Mouse (Mus musculus) adrenal gland, adult (tissue): ENCODE data around the gene 2410131K14Rik.

Source experiments
- DNase-seq, 2 experiments: peaks; one replicate each; pipeline ENCODE4 v3.0.0; 2022 to 2023; ENCODE audit warnings: low spot score in 1 of 2; ENCODE audit not compliant: inconsistent age in 2 of 2

2410131K14Rik gene

DNA sequence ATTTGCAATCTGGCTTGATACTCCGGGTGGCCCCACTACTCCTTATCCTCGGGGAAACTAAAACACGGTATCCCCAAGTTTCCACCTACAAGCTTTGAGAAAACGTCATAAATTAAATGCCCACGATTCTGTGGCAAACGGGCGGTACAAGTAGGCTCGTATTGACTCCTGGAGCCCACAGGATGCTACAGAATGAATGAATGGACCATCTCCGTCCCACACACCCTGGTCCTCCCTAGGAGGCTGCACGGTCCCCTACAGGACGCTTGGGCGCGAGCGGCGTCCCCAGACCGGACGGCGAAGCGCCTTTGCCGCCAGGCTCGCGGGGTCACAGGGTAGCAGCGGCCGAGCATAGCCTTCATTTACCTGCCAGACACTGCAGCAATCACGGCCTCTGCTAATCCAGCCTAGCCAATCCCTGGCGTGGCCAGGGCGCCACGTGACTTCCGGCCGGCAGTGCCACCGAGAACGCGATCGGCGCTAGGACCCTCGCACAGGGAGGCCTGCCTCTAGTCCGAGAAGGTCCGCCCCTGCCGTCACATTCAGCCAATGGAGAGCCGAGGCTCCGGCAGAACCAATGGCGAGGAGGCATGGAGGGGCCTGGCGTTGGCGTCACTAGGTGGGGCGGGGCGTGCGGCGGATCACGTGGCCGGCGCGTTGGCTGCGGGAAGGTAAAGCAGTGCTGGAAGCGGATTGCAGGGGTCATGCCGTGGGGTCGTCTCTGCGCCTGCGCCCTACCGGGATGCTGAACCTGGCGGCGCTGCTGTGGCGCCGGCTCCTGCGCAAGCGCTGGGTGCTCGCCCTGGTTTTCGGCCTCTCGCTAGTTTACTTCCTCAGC lies at the start of gene 2410131K14Rik, which contains the start of gene Rnft2:
Gene 2410131K14Rik (plus strand): TSS at position 622 of the 838 bp plus-strand sequence.
Gene Rnft2 (minus strand): TSS at position 511 of the 838 bp plus-strand sequence.
- peak; percentile 99 to 100 for DNase-seq

DNA sequence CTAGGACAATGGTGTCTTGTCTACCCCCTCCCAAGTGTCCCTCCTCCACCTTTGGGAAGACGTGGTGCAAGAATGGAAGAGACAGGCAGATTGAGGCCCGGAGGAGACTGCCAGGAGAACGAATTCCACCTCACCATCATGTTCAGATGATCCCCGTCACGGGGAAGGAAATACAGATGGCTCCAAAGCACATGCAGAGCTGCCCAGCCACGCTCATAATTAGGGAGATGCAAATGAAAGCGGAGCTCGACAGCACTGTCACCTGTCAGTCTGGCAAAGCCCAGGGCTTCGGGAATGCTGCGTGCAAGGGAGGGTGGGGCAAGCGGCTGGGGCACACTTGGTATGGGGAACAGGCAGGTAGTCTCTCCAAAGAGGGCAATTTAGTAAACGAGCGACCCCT lies 47.6 kb upstream of the 2410131K14Rik start:
- no peak for DNase-seq

DNA sequence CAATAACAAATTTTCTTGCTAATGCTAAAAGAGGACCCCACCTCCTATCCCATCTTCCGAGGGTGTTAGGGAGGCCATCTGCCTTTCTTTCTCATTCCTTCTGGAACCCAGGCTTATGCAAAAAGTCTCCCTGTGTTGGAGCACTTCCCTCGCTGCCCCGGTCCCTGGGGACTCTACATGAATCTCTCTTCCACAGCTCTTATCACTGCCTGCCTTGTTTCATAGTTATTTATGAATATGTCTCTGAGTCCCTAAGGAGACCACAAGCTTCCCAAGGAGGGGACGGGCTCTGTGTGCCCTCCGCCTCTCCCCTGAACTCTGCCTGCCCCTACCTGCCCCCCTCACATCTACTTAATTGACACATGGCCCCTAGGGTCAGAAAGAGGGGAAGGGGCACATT lies 45.4 kb upstream of the 2410131K14Rik start:
- DNase-seq, result no peak

DNA sequence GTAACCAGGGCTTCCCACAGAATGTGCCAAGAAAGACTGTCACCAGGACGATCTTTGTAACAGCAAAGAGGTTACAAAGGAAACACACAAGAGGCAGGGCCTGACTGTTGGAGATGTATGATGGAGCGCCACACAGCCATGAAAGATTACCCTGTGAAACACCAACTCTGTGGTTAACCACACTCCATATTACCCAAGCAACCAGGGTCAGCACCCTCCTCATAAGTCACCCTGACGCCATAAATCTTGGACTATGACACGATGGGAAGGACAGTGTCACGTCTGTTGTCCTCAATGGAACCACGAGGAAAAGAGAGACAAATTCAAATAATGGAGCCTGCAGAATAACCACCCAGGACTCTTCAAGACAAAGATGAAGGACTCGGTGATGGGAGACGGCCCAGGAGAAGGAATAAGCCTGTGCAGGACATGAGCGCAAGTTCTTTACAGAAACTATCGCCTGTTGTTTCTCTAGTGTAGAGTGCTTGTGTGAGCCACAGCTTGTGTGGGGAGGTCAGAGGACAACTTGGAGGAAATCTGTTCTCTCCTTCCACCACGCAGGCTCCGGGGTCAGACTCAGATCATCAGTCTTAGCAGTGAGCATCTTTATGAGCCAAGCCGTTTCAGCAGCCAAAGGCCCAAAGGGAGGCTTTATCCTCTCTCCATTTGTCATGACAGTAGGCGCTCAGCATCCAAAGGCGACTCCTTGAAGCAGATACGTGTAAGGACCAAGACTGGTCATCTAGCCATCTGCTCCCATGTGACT lies 40.2 kb upstream of the 2410131K14Rik start:
- no peak for DNase-seq

DNA sequence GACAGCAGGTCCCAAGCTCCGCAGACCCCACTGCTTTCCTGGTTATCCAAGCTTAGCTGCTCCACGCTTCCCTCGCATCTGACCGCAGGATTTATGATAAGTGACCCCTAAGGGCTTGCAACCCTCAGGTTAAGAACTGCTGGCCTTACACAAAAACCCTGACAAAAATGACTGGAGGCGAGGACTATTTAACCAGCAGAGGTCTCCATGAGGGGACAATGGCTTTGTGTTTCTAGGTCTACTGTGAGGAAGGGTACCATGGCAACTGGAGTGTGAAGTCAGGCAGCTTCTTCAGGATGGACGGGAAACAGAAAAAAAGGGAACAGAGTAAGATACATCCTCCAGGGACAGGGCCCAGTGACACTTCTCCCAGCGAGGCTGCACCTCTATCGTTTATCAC lies 39.2 kb upstream of the 2410131K14Rik start:
- DNase-seq, result no peak

DNA sequence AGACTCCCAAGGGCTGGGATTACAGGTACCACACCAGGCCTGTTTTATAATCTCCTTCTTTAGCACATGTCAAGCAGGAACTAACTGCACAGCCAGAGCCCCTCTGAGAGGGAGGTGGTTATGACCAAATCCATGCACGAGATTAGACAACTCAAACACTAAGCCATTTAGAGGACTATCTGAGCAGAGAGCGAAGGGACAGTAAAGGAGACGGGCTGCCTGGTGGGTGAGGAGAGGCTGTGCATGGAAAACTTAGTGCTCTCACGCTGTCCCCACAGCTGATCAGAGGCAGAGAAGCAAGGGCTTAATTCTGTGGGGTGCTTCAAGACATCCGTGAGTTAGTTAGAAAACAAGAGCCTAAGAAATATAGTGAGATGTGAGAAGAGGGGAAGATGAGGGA lies 31.0 kb upstream of the 2410131K14Rik start:
- no peak for DNase-seq

DNA sequence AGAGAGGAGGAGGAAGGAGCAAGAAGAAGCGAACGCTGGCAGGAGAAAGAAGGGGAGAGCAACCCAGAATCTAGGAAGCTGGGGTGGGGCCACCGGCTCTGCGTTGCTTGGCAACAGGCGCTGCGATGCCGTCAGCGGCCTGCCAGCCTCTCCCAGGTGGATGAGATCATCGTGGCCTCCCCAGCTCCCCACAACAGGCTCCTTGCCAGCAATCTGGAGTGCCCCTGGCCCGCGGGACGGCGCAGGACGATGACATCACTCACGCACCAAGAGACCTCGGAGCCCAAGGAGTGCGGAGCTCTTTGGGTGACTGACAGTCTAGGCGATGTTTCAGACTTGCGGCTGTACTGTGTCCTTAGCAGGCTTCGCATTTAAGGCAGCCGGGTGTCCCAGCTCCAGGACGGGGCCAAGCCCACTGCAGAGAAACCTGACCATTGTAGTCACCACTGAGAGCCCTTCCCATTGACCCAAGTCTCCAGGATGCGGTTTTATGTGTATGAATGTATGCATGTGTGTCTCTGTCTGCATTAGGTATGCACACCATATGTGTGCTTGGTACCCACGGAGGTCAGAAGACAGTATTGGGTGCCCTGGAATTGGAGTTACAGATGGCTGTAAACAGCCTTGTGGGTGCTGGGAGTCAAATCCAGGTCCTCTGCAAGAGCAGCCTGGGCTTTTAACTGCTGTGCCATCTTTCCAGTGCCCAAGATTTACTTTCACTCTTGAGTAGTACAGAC lies 30.4 kb upstream of the 2410131K14Rik start:
- DNase-seq, result peak; percentile 90 to 93

DNA sequence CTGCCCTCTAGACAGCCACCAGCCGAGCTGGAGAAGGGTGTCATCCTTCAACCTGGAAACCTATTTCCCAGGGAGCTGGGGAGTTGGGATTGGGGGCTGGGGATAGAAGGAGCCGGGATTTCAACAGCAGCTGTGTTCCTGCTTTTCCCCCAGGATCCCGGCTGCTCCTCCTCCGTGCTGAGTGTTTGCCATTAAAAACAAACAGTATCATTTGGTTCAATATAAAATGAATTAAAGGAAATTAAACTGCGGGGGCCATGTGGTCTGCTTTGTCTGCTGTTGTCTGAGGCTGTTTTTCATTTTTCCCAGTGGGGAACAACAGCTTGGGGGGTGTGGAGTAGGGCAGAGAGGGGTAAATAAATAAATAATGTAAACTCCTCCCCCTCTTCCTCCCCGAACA lies 27.6 kb upstream of the 2410131K14Rik start:
- DNase-seq, result no peak

DNA sequence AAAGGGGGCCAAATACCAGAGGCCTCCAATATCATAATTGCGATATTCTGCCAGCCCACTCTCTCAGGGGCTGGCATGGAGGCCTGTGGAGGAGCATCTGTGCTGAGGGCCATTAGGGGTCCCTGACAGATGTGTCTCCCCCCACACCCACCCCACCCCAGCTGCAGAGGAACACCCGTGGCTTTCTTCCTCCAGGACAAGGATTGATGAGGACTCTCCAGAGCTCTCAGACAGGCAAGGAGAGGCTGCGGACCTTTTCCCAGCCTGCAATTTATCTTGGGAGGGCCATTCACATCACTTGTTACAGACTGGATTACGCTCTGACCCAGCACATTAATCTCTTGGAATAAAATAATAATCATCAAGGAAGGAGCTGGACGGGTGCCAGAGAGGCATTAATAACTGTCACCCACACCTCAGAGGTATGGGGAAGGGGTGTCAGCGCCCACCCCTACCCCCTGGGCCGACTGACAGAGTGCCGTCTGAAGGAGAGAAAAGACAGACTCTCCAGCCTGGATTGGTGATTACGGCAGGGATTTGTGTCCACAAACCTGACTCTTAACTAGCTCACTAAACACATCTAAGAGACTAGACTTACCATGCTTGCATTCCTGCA lies 21.8 kb upstream of the 2410131K14Rik start:
- DNase-seq, result no peak

DNA sequence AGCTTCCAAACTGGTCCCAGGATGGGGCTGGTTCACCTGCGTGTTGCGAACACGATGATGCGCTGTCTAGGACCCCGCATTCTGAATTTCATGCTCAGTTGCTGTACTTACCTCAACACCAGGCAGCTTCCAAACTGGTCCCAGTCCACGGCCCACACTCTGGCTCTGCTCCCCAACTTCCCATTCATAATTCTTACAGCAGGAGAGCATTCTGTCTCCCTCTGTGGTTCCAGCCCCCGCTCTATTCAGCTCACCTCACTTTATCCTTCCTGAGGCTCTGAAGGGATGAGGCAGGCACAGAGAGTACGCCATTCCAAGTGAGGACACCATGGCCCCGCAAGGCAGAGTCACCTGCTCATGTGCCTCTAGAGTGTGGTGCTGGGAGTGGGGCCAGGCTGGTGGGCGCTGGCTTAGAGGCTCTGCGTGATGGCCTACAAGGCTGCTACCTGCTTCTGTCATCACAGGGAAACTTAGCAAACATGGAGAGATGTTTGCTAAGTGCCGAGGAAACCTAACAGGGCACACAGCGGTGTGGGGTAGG lies 14.9 kb upstream of the 2410131K14Rik start:
- no peak for DNase-seq

DNA sequence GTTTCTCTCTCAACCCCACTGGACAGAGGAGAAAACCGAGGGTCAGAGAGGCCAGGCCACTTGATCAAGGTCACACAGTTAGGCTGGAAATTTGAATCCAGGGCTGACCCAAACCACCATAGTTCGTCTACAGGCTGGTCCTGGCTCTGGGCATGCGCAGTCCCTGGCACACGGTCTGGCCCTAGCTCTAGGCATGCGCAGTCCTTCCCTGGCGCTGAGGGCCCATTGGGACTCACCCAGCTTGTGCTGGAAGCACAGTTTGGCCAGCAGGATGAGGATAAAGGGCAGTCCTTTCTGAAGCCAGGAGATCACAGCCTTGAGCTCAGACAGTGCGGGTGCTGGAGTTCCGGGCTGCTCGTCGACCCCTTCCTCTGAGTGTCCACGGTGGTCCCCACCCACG lies 8.1 kb upstream of the 2410131K14Rik start:
- peak in 1 of 2 experiments; percentile 58 for DNase-seq

DNA sequence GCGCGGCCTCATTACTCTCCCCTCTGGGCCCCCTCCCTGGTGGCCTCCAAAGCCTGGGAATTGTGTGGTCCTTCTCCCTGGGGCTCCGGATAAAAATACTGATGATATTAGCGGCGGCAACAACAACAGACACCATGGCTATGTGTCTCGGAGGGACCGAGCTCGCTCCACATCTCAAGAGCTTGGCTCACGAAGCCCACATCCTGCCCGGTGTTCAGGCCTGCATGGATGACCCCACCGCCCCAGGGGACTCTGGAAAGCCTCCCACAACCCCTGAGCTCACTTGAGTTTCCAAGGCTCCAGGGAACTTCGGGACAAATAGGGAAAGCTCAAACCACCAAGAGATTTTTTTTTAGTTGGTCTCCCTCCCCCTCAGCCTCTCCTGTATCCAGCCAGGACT lies 5.4 kb upstream of the 2410131K14Rik start:
- no peak for DNase-seq

DNA sequence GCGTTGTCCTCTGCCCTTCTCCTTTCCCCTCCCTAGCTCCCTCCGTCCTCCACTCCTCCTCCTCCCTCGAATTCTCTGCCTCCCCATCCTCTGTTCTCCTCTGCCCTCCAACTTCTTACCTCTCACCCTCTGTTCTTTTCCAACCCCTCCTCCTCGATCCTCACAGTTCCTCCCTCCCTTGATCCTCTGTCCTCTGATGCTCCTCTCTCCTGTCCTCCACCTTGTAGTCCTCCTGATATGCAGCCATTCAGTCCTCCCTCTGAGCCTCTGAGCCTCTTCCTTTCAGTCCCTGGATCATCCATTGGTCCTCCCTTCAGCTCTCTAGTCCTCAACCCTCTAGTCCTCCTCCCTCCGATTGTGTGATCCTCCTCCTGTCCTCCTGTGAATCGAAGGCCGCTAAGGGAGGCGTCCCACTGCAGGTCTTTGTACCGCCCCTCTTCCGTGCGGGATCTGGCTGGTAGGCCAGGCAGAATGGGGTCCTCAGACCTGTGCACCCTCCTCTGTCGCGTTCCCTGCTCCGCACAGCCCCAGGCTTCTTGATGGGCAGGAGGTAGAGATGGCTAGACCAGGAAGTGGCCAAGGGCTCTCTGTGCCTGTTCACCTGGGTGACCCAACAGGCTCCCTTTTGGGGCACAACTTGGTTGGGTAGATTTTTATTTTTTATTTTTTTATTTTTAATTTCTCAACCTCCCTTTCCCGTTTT lies 730 bp downstream of the 2410131K14Rik start:
- DNase-seq, result peak in 1 of 2 experiments; percentile 14

DNA sequence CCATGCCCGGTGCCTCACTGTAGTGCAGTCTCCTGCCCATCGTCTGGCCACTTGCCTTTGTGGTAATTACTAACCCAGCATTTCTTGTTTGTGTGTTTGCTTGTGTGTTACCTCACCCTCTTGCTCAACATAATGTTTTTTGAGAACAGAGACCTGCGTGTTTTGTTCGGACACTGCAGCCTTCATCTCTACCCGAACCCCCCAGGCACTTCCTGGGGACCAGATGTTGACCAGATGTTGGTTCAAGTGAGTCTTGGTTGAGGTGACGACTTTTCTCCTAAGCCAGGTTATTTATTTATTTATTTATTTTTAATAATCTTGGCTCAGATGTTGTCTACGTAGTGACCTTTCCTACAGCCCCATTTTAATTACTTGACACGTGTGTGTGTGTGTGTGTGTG lies 2.4 kb downstream of the 2410131K14Rik start:
- DNase-seq, result no peak

DNA sequence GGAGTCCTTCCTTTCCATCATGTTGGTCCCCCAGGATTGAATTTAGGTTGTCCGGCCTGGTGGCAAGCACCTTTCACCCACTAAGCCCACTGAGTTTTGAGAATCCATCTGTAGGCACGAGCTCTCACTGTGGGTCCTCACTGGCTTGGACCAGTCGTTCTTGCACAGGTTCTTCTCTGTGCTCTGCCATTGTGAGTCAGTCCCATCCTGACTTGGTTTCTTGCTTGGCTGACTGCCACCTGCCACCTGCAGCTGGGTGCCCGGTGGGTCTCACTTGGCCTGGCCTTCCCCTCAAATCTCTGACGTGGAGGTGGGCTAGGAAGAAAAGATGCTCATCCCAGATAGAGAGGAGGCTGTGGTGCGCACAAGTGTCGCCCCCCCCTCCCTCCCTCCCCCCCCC lies 6.0 kb downstream of the 2410131K14Rik start:
- no peak for DNase-seq

DNA sequence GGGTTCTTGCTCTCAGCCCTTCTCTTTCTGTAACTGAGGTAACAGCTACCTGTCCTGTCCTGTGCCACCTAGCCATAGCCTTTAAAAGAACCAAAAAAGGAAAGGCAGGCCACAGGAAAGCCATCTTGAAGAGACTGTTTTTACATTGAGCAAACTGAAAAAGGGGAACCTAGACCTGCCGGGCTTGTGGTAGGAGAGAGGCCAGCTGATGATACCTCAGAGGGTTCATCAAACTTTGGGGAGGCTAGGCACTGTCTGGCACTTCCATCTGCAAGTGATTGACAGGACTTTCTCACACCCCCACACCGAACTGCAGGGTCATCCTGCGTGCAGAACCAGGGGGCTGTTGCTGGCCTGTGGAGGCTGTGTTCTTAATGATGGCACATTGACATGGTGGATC lies 8.5 kb downstream of the 2410131K14Rik start:
- no peak for DNase-seq

DNA sequence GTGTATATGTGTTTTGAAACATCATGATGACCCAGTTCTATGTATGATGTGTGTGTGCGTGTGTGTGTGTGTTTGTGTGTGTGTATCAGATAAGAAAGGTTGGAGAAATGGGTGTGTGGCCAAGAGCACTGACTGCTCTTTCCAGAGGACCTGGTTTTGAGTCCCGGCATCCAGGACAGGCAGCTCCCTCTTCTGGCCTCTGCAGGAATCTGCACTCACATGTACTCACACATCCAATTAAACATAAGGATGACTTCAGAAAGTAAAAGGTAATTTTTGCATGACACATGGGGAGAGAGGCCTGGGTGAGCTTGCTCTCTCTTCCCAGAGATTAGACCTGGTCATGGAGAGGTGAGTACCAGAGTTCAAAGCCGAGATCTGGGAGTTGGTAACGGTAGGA lies 12.0 kb downstream of the 2410131K14Rik start:
- DNase-seq, result no peak

DNA sequence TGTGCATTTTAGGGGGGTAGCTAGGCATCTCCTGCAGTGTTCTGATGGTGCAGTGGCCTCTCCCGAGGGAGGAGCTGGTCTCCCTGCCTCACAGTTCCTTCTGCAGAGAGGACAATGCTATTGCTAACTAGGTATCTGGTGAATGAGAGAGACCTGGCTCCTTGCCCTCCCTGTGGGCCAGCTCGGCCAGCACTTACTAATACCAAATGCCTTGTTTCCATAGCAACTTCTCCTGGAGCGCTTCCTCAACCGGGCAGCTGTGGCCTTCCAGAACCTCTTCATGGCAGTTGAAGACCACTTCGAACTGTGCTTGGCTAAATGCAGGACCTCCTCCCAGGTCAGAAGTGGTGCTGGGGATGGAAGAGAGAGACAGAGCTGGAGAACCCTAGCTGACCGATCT lies 14.1 kb downstream of the 2410131K14Rik start:
- no peak for DNase-seq

DNA sequence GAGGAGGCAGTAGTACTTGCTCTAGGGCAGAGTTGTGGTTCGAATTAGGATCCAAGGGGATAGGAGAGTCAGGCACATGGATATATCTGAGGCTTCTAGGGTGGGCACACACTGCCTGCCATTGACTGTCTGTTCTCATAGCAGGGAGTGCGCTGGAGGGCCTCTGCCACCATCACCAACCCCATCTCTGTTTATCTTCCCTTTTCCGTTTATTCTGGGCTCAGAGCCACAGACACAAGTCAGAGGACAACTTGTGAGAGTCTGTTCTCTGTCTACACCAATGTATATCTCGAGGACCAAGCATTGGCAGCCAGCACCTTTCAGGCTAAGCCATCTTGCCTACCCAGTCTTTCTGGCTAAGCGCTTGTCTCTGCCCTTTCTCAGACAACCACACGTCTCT lies 14.6 kb downstream of the 2410131K14Rik start:
- DNase-seq, result no peak

DNA sequence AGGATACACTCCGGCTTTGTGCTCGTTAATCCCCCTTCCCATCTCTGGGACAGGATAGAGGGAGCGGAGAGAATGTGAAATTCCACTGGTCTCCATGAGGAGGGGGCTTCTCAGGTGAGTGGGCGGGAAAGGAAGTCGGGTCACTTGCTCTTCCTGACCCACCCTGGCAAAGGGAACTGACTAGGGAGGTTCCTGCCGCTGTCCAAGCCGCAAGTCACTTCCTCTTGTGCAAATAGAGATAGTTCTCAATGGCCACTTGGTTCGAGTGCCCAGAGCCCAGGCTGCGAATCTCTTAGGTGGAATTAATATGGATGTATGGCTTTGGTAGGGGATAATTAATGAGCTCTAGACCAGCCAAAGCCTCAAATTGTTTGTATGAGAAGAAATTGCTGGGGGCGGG lies 15.0 kb downstream of the 2410131K14Rik start:
- DNase-seq, result no peak
